Mouse (Mus musculus) CH12.LX (cell line): Measurements from ENCODE around the gene Ttpal.

Experiments
- BHLHE40 ChIP-seq: IDR thresholded peaks from 2 replicates; pipeline ENCODE4 v1.6.1; 2011; ENCODE audit warnings: mild to moderate bottlenecking, low read depth, low read length, improper control_type of control experiment
- CTCF ChIP-seq, 2 experiments: IDR thresholded peaks in 1 of 2; conservative IDR thresholded peaks in 1 of 2; 2 replicates each; pipeline ENCODE4 v1.5.1; 2011 to 2012; ENCODE audit warnings: low read depth in 2 of 2, low read length in 2 of 2, improper control_type of control experiment in 1 of 2, inconsistent platforms in 1 of 2, mild to moderate bottlenecking in 1 of 2, moderate library complexity in 1 of 2
- JUN ChIP-seq: IDR thresholded peaks from 2 replicates; pipeline ENCODE4 v1.6.1; 2011; ENCODE audit warnings: low read depth, mild to moderate bottlenecking, low read length, improper control_type of control experiment, moderate library complexity; ENCODE audit not compliant: insufficient read depth
- MAFK ChIP-seq: IDR thresholded peaks from 2 replicates; pipeline ENCODE4 v1.6.1; 2011; ENCODE audit warnings: low read length, improper control_type of control experiment; ENCODE audit not compliant: insufficient replicate concordance
- POLR2A ChIP-seq: IDR thresholded peaks from 2 replicates; pipeline ENCODE4 v1.6.1; 2011; ENCODE audit warnings: low read depth, mild to moderate bottlenecking, improper control_type of control experiment, low read length
- SMC3 ChIP-seq: IDR thresholded peaks from 2 replicates; pipeline ENCODE4 v1.6.1; 2011; ENCODE audit warnings: low read depth, low read length, improper control_type of control experiment
- TBP ChIP-seq: conservative IDR thresholded peaks from 2 replicates; pipeline ENCODE4 v1.6.1; 2011; ENCODE audit warnings: low read depth, low read length, improper control_type of control experiment
- TCF12 ChIP-seq: IDR thresholded peaks from 2 replicates; pipeline ENCODE4 v1.6.1; 2014; ENCODE audit warnings: low read depth, mild to moderate bottlenecking, inconsistent platforms, low read length, improper control_type of control experiment
- USF1 ChIP-seq: IDR thresholded peaks from 2 replicates; pipeline ENCODE4 v1.6.1; 2014; ENCODE audit warnings: low read depth, mild to moderate bottlenecking, inconsistent platforms, low read length, improper control_type of control experiment
- USF2 ChIP-seq: conservative IDR thresholded peaks from 2 replicates; pipeline ENCODE4 v1.6.1; 2011; ENCODE audit warnings: low read depth, low read length, improper control_type of control experiment
- ZMIZ1 ChIP-seq: IDR thresholded peaks from 2 replicates; pipeline ENCODE4 v1.6.1; 2012; ENCODE audit warnings: low read depth, mild to moderate bottlenecking, inconsistent platforms, low read length, improper control_type of control experiment

DNA sequence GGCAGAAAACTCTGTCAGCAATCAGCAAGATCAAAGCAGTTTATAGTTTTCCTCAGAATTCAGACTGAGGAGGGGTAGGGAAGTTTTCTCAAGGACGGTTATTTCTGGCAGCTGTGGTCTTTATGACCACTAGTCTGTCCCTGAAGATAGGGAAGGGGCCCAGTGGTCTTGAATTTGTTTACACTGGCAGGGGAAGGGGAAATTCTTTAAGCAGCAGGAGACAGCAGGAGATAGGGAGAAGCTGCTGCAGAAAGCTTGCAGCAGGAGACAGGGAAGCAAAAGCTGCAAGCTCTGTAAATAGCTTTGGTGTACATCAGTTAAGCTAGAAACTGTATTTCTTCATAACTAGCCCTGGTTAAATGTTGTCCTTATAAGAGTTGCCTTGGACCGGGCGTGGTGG lies 39.6 kb downstream of the Ttpal start:
- TF ChIP-seq TBP = no peak
- no peak for TF ChIP-seq POLR2A
- TF ChIP-seq TCF12 = no peak
- no peak for TF ChIP-seq SMC3
- TF ChIP-seq CTCF (conservative IDR thresholded peaks at IDR 0.05 in 1 of 2, IDR thresholded peaks at IDR 0.05 in 1 of 2; ENCODE audit: low read depth in 2 of 2, low read length in 2 of 2) = no peak
- TF ChIP-seq BHLHE40 = no peak
- TF ChIP-seq ZMIZ1 = no peak
- TF ChIP-seq USF1 = no peak
- no peak for TF ChIP-seq JUN
- TF ChIP-seq MAFK = no peak
- TF ChIP-seq USF2 = no peak
